ENCODE assay signal across 8 mouse cellular contexts in the genomic region with DNA sequence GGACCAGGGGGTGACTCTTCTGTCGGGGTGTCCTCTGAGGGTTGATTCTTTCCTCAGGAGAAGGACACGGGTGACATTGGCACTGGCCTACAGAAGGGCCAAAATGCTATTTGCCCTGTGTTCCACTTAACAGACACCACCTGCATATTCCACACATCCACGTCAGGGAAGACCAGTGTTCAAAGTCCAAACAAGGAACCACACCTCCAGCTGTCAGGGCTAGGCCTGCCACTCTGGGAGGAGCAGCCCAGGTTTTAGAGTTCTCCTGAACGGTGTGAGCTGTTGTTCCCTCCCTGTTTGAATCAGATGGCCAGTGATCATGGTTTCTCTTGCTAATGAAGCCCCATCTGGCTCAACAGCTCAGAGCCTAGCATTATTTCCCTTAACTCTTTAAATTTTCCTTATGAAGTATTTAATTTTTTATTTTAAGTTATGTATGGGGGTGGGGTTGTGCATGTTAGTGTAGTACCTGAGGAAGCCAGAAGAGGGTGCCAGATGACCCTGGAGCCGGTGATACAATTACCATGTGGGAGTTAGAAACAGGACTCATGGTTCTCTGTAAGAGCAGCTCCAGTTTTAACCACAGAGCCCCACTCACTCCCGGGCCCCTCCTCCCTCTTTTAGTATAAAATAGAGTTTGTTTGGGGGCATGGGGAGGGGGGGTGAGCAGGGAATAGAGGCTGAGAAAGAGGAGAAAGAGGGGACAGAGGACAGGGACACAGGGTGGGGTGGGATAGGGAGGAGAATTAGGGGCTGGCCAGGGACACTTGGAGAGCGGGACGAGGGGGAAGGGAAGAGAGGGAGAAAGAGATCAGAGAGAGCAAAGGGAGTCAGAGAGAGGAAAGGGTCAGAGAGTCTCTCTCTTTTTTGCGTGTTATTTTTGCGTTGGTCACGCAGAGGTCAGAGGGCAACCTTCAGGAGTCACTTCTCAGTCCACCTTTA.
DNase-seq lines count a peak whose midpoint lies in the region; ATAC-seq and TF ChIP-seq lines count a peak whose summit lies in the region.

No protein-coding gene starts in this region.

- H3K79me2 ChIP-seq in CH12.LX (replicated peaks; ENCODE audit: control insufficient read depth, extremely low read depth, insufficient read depth, poor library complexity, severe bottlenecking) = no peaks in the 10 kb centered on the region

- no peak for ATAC-seq in hindbrain, embryonic 11.5 days (ENCODE audit: low FRiP score)
- ATAC-seq in hindbrain, embryonic 13.5 days (ENCODE audit: low FRiP score) = no peak
- ATAC-seq in forebrain, embryonic 16.5 days = 0 out of 2 replicates have a peak, but pooled peaks have one; percentile 21
- ATAC-seq in lung, postnatal 0 days = no peak
- peak; percentile 64; the same call in 1 of the 2 replicates for ATAC-seq in stomach, postnatal 0 days (ENCODE audit: low FRiP score, low TSS enrichment)

- H3K4me2 ChIP-seq in hindbrain, embryonic 11.5 days (replicated peaks; ENCODE audit: low read depth, low read length) = no peak overlapping the region
- H3K4me2 ChIP-seq in hindbrain, embryonic 13.5 days = no peak overlapping the region
- H3K4me2 ChIP-seq in CH12.LX (ENCODE audit: insufficient read depth, low read depth, poor library complexity, severe bottlenecking) = no peak overlapping the region
- H3K4me2 ChIP-seq in forebrain, embryonic 16.5 days (ENCODE audit: low read length) = no peak overlapping the region
- H3K4me2 ChIP-seq in lung, postnatal 0 days (replicated peaks; ENCODE audit: low read depth, low read length) = no peak overlapping the region
- H3K4me2 ChIP-seq in stomach, postnatal 0 days (replicated peaks; ENCODE audit: low read depth) = no peak overlapping the region

- H3K27ac ChIP-seq in hindbrain, embryonic 11.5 days (ENCODE audit: low read depth, low read length) = no peak overlapping the region
- H3K27ac ChIP-seq in hindbrain, embryonic 13.5 days = no peak overlapping the region
- H3K27ac ChIP-seq in CH12.LX (ENCODE audit: insufficient read depth, low read depth) = no peak overlapping the region
- no peak overlapping the region for H3K27ac ChIP-seq in forebrain, embryonic 16.5 days (ENCODE audit: low read length)
- H3K27ac ChIP-seq in kidney, adult 2 months (ENCODE audit: insufficient read depth, low read depth, low read length) = no peak overlapping the region
- no peak overlapping the region for H3K27ac ChIP-seq in lung, postnatal 0 days (ENCODE audit: low read length)
- no peak overlapping the region for H3K27ac ChIP-seq in stomach, postnatal 0 days (replicated peaks)

- peak; percentile 62 for DNase-seq in hindbrain, embryonic 11.5 days (ENCODE audit: low spot score)
- DNase-seq in CH12.LX (ENCODE audit: extremely low read depth) = peak; percentile 48
- peak; percentile 24 for DNase-seq in cerebellum, adult 11 months
- peak; percentile 44 for DNase-seq in kidney, adult 2 months
- DNase-seq in lung, postnatal 0 days (ENCODE audit: low spot score) = peak; percentile 74
- DNase-seq in stomach, postnatal 0 days (ENCODE audit: low spot score) = peak; percentile 43

- peak; percentile 64 for TF ChIP-seq RAD21 in CH12.LX (IDR thresholded peaks at IDR 0.05; ENCODE audit: low read depth, low read length)

- no peaks in the 10 kb centered on the region for H3K27me3 ChIP-seq in hindbrain, embryonic 11.5 days (ENCODE audit: control insufficient read depth, insufficient read depth, low read length)
- H3K27me3 ChIP-seq in hindbrain, embryonic 13.5 days = peaks cover 7% of the 10 kb centered on the region; the same call in 1 of the 2 replicates
- H3K27me3 ChIP-seq in CH12.LX (replicated peaks) = peaks cover 64% of the 10 kb centered on the region
- H3K27me3 ChIP-seq in forebrain, embryonic 16.5 days (replicated peaks; ENCODE audit: control insufficient read depth, insufficient read depth, low read length) = no peaks in the 10 kb centered on the region
- no peaks in the 10 kb centered on the region for H3K27me3 ChIP-seq in kidney, adult 2 months (replicated peaks; ENCODE audit: control insufficient read depth, insufficient read depth, low read length)
- no peaks in the 10 kb centered on the region for H3K27me3 ChIP-seq in lung, postnatal 0 days (replicated peaks; ENCODE audit: insufficient read depth, low read length)
- H3K27me3 ChIP-seq in stomach, postnatal 0 days (ENCODE audit: control insufficient read depth, insufficient read depth, low read length) = no peaks in the 10 kb centered on the region

- H3K9ac ChIP-seq in hindbrain, embryonic 11.5 days (ENCODE audit: low read depth, low read length) = no peak overlapping the region
- H3K9ac ChIP-seq in hindbrain, embryonic 13.5 days = no peak overlapping the region
- no peak overlapping the region for H3K9ac ChIP-seq in CH12.LX (ENCODE audit: insufficient read depth, low read depth)
- H3K9ac ChIP-seq in forebrain, embryonic 16.5 days (replicated peaks; ENCODE audit: low read depth, low read length) = no peak overlapping the region
- H3K9ac ChIP-seq in lung, postnatal 0 days (replicated peaks; ENCODE audit: low read depth) = no peak overlapping the region
- no peak overlapping the region for H3K9ac ChIP-seq in stomach, postnatal 0 days (ENCODE audit: low read length)

- H3K9me3 ChIP-seq in hindbrain, embryonic 11.5 days (ENCODE audit: control insufficient read depth, low read length) = no peaks in the 10 kb centered on the region
- H3K9me3 ChIP-seq in hindbrain, embryonic 13.5 days = no peaks in the 10 kb centered on the region
- no peaks in the 10 kb centered on the region for H3K9me3 ChIP-seq in CH12.LX (replicated peaks; ENCODE audit: low read length)
- H3K9me3 ChIP-seq in forebrain, embryonic 16.5 days (ENCODE audit: control insufficient read depth, low read length) = no peaks in the 10 kb centered on the region
- no peaks in the 10 kb centered on the region for H3K9me3 ChIP-seq in lung, postnatal 0 days (ENCODE audit: low read length)
- no peaks in the 10 kb centered on the region for H3K9me3 ChIP-seq in stomach, postnatal 0 days (ENCODE audit: control insufficient read depth, low read length)

- no peaks in the 10 kb centered on the region for H3K4me1 ChIP-seq in hindbrain, embryonic 11.5 days (replicated peaks; ENCODE audit: control insufficient read depth, insufficient read depth, low read length)
- H3K4me1 ChIP-seq in hindbrain, embryonic 13.5 days (replicated peaks) = peaks cover 26% of the 10 kb centered on the region
- no peaks in the 10 kb centered on the region for H3K4me1 ChIP-seq in CH12.LX (ENCODE audit: control insufficient read depth in 1 of 2, insufficient read depth in 2 of 2)
- H3K4me1 ChIP-seq in forebrain, embryonic 16.5 days (replicated peaks; ENCODE audit: control insufficient read depth, insufficient read depth, low read length) = peaks cover 9% of the 10 kb centered on the region
- H3K4me1 ChIP-seq in kidney, adult 2 months (ENCODE audit: control insufficient read depth, insufficient read depth, low read length) = no peaks in the 10 kb centered on the region
- H3K4me1 ChIP-seq in lung, postnatal 0 days (ENCODE audit: insufficient read depth, low read depth, low read length) = no peaks in the 10 kb centered on the region
- H3K4me1 ChIP-seq in stomach, postnatal 0 days (replicated peaks; ENCODE audit: control insufficient read depth, insufficient read depth) = no peaks in the 10 kb centered on the region

- TF ChIP-seq CTCF in CH12.LX (conservative IDR thresholded peaks at IDR 0.05 in 1 of 2, IDR thresholded peaks at IDR 0.05 in 1 of 2; ENCODE audit: low read depth in 2 of 2, low read length in 2 of 2) = peak; percentile 50 to 73
- peak; percentile 64 for TF ChIP-seq CTCF in kidney, adult 2 months (conservative IDR thresholded peaks at IDR 0.05; ENCODE audit: insufficient read depth, insufficient read length, low read depth, low read length)
- TF ChIP-seq CTCF in lung, postnatal 0 days (IDR thresholded peaks at IDR 0.05) = peak; percentile 74
- TF ChIP-seq CTCF in stomach, postnatal 0 days (IDR thresholded peaks at IDR 0.05; ENCODE audit: low read depth) = peak; percentile 77

- in situ Hi-C loops in CH12.LX (cut with MboI; ENCODE audit: low pct_ligation_motif_present, low pct_unique_long_range_greater_than_20kb, low sequenced_read_pairs) = loop anchor here (25.0 kb wide), 1 partner anchor 103 kb away; a partner anchor contains a TSS

- 67% methylated on average over 11 of the region's 11 CpGs for WGBS in hindbrain, embryonic 11.5 days
- 72% methylated on average over 11 of the region's 11 CpGs for WGBS in hindbrain, embryonic 13.5 days
- 69% methylated on average over 11 of the region's 11 CpGs for WGBS in forebrain, embryonic 16.5 days
- 69% methylated on average over 11 of the region's 11 CpGs for WGBS in kidney, adult 2 months
- 68% methylated on average over 11 of the region's 11 CpGs for WGBS in lung, postnatal 0 days
- WGBS in stomach, postnatal 0 days = 67% methylated on average over 10 of the region's 11 CpGs

- dilution Hi-C loops in CH12.LX (cut with MboI; ENCODE audit: extremely low pct_ligation_motif_present, extremely low pct_unique_long_range_greater_than_20kb, low sequenced_read_pairs) = no loop called here

- TF ChIP-seq EP300 in CH12.LX (IDR thresholded peaks at IDR 0.05; ENCODE audit: low read length) = no peak
- no peak for TF ChIP-seq EP300 in lung, postnatal 0 days (IDR thresholded peaks at IDR 0.05)
- no peak for TF ChIP-seq EP300 in stomach, postnatal 0 days (optimal IDR thresholded peaks at IDR 0.05)

- H3K36me3 ChIP-seq in hindbrain, embryonic 11.5 days (ENCODE audit: control insufficient read depth, insufficient read depth, low read length) = no peaks in the 10 kb centered on the region
- no peaks in the 10 kb centered on the region for H3K36me3 ChIP-seq in hindbrain, embryonic 13.5 days
- no peaks in the 10 kb centered on the region for H3K36me3 ChIP-seq in CH12.LX (replicated peaks in 1 of 2; ENCODE audit: control insufficient read depth in 1 of 2, insufficient read depth in 1 of 2, low read length in 1 of 2)
- H3K36me3 ChIP-seq in forebrain, embryonic 16.5 days (ENCODE audit: control insufficient read depth, insufficient read depth) = no peaks in the 10 kb centered on the region
- no peaks in the 10 kb centered on the region for H3K36me3 ChIP-seq in kidney, adult 2 months (ENCODE audit: control insufficient read depth, insufficient read depth, low read length)
- H3K36me3 ChIP-seq in lung, postnatal 0 days (ENCODE audit: insufficient read depth, low read length) = no peaks in the 10 kb centered on the region
- no peaks in the 10 kb centered on the region for H3K36me3 ChIP-seq in stomach, postnatal 0 days (ENCODE audit: control insufficient read depth, insufficient read depth, low read length)

- no peak overlapping the region for H3K4me3 ChIP-seq in hindbrain, embryonic 11.5 days (ENCODE audit: low read depth, low read length)
- H3K4me3 ChIP-seq in hindbrain, embryonic 13.5 days = no peak overlapping the region
- H3K4me3 ChIP-seq in CH12.LX (replicated peaks in 1 of 3; ENCODE audit: low read depth in 2 of 3, low read length in 2 of 3, poor library complexity in 1 of 3) = no peak overlapping the region
- no peak overlapping the region for H3K4me3 ChIP-seq in forebrain, embryonic 16.5 days (replicated peaks; ENCODE audit: low read length)
- no peak overlapping the region for H3K4me3 ChIP-seq in kidney, adult 2 months (ENCODE audit: insufficient read depth, low read depth, low read length)
- no peak overlapping the region for H3K4me3 ChIP-seq in lung, postnatal 0 days (ENCODE audit: low read depth, low read length)
- H3K4me3 ChIP-seq in stomach, postnatal 0 days (ENCODE audit: low read depth, low read length) = no peak overlapping the region

- no peak for TF ChIP-seq POLR2A in CH12.LX (IDR thresholded peaks at IDR 0.05; ENCODE audit: low read depth, low read length)
- TF ChIP-seq POLR2A in kidney, adult 2 months (IDR thresholded peaks at IDR 0.05; ENCODE audit: low read depth, low read length) = no peak

Comparison
In these comparisons a context has a peak if more than half of its experiments do, and no peak if none do; other contexts are left out.
1. ATAC-seq: peak in forebrain, embryonic 16.5 days (single experiment) and stomach, postnatal 0 days (single experiment); none in hindbrain, embryonic 11.5 days (single experiment), hindbrain, embryonic 13.5 days (single experiment) and lung, postnatal 0 days (single experiment).
2. DNase-seq: peak in every context shown above with its lines; median percentile 74 in lung, postnatal 0 days; 62 in hindbrain, embryonic 11.5 days; 48 in CH12.LX; 44 in kidney, adult 2 months; 43 in stomach, postnatal 0 days; 24 in cerebellum, adult 11 months.
3. Peak in every context shown above with its lines, with median percentiles within 50 percentile points of each other: CTCF ChIP-seq.